Mouse (Mus musculus) brain, adult 2 months (tissue): ENCODE results near the gene Dffb.
"Not testable (repeated sequence)": the region's sequence is repeated elsewhere in the genome, so short reads cannot be mapped to it uniquely, and the experiment has no call there.

ENCODE experiments used
- DNase-seq: peaks from one replicate; pipeline ENCODE4 v3.0.0; 2011; ENCODE audit warnings: low read depth, low spot score

Dffb gene

DNA sequence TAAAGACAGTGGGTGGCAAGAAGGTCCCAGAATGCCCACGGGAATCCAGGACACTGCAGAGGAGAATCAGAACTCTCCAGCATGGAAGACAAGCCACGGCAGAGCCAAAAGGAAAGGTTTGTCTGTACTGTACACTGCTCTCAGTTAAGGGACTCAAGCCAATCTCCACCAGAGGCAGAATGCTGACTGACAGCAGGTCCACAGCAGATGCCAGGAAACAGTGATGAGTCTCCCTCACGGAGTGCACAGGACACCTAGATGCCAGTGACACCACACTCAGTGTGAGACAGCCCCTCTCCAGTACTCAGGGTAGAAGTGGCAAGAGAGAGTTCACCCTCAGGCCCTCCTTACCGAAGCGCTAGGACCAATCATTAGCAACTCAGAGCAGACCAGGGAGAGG is 8.3 kb downstream of the Dffb start:
- DNase-seq = no peak

DNA sequence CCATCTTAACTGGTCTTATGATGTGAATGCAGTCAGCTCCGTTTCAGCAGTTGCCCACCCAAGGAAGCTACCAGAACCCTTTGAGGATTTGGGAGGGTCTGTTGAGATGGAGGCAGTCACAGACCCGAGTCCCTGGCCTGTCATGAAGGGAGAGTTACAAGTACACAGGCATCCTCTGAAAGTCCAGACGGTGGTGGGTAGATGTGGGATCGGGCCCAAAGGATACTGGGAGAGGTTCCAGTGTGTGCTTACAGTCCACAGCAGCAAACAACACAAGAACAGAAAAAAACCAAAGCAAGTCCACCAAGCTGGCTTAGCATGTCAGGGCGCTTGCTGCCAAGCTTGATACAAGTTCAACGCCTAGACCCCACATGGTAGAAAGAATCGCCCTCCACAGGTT is 12.3 kb downstream of the Dffb start:
- DNase-seq = peak; percentile 60

DNA sequence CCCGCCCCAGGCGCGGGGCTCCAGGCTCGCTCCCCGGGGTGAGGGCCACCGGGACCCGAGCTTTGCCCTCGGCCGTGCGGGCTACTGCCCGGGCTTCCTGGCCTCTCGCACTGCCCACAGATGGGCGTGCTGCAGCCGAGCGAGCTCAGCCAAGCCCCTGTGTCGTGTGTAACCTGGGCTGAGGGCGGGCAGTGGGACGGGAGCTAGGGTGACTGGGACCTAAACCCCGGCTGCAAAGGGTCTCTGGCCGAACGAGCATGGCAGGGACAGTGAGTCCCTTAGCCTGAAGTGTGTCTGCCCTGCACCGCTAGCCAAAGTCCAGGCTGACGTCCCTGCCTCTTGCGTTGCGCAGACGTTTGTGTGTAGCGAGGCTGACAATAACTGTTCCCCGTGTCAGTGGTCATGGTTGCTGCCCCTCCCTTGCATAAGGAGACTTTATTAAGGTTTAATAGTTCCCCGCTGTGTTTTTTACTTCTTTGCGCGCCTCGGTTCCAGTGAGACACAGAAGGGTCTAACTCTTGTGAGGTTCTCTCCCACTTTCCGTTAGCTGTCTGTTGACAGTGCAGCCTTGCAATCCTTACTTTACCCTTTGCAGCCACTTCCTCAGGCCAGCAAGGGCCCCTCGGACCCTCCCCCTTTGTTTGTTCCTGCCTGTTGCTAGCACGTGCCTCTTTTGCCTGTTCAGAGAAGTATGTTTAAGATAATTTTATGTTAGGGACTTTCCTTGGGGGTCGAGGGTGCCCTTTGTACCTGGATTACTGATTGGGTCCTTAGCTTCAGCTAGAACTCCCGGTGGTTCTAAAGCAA is 17.3 kb downstream of the Dffb start:
- no peak for DNase-seq

DNA sequence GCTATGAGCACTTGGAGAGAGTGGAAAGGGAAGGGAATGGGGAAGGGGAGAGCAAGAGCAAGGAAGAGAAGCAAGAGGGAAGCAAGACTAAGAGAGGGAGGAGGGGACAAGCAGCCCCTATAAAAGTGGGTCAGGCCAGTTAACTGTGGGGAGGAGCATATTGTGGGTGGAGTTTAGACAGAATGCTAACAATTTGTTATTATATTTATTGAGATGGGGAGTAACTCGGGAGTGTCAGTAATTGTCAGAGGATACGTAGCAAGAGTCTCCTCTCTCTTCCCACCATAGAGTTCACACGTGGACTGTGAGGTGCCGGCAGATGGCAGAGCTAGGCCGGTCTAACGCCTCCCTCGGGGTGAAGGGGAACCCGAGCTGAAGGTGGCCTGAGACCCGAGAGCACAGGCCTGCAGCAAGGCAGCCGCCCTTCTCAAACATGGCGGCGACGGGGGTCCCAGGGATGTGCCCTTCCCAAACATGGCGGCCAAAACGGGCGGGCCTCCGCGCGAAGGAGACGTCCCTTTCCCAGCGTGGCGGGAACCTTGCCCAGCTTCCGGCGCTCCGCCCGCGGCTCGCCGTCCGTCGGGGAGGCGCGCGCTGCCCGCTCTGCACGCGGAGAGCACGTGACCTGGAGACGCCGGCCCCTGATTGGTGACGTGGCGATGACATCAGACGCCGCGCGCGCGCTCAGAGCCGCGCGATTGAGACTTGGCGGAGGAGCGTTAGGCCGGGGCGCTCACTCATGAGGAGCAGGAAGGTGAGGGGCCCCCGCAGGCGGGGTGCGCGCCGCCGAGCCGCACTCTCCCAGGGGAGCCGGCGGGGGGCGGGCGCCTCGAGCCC is 18.1 kb downstream of the Dffb start, which contains the start of gene A430005L14Rik:
Gene A430005L14Rik (plus strand): TSS at position 669 of the 837 bp plus-strand sequence.
- peak; percentile 99 for DNase-seq

DNA sequence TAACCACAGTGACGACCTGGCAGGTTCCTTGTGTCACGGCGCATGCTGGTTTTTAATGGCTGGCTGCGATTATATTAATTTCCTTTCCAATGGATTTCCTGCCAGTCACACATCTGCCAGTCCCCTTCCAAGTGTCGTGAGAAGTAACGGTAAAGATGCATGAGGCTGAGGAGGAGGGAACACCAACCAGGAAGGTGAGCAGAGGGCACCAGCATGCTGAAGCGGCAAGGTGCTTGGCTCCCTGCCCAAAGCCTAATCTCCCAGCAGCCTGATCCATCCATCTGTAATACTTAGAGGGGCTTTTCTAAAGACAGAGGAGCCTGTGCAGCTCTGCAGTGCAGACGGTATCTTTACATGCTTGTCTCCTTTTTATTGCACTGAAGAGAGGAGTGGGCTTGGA is 19.3 kb downstream of the Dffb start:
- DNase-seq = no peak

DNA sequence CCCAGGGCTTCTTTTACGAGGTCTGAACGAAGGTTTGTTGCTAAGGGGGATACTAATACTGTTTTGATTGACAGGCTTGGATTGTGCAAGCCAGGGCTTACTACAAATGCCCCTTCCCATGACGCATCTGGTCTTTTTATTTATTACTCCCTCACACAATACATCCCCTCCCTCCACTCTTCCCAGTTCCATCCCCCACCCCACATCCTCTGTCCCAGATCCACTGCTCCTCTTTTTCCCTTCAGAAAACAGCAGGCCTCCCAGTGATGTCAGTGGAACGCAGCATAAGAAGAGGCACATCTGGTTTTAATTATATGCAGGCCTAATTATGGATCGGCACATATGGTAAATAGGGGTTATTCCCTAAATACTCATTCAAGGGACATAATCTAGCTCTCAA is 23.2 kb downstream of the Dffb start:
- no peak for DNase-seq

DNA sequence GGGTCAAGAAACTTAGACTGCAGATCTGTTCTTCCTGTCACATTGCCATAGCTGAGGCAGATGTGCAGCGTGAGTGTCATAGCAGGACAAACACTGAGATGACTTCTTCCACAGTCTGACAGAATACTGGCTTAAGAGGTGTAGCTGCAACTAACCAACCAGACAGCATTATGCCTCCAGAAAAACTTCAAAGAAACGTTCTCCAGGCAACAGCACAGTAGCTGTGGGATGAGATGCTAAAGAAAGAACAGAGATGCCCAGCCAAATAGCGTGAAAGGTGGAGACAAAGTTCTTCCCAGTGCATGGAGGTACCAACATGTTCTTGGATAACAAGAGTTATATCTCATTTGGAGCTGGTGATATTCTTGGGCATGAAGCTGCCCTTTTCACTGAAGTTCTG is 23.8 kb downstream of the Dffb start:
- DNase-seq = peak; percentile 47

DNA sequence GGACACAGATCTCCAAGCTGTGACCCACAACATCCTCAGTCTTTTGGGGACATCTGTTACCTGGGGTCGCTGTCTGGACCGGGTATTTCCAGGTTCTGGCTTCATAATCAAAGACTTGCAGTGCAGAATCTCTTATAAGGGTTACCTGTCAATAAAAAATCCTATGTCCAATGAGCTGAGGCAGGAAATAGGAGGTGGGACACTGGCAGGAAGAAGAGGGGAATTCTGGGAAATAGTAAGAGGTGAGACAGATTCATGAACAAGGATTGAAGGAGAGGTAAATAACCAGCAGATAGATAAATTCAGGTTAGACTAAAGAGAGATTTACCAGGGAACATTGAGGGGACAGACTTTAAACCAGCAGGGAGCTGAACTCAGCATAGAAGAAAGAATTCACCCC is 24.6 kb downstream of the Dffb start:
- DNase-seq = no peak

DNA sequence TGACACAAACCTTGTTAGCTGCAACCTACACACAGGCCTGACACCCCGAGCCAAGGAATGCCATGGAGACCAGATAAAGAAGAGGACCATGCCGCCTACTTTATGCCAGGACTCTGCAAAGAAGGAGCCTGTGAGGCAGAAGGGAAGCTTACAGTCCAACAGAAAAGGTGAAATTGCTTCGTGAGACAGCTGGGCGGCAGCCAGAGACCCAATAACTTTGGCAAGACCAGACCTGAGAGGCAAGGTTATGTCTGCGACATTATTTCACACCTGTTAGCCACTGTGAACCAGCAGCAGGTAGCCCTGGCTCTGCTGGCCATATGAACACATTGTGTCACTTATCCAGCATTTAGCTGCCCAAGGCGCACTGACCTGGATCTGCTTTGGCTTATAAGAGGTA is 29.2 kb downstream of the Dffb start:
- DNase-seq = no peak

DNA sequence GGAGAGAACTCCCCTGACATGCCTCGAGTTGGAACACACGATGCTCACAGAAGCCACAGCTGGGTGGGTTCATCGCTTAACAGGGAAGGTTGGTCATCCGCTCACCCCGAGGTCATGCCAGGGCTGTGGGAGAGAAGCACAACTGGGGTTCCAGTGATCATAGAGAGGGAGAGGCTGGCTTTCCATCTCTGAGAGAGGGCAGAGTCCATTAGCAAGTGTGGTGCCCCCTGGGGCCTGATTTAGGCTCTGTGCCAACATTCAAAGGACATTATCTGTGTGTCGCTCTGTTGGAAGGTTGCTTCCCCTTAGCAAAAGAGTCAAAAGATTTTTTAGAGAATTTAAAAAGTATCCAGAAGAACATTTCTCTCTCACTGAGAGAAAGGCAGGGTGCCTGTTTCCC is 30.7 kb downstream of the Dffb start:
- DNase-seq = no peak

DNA sequence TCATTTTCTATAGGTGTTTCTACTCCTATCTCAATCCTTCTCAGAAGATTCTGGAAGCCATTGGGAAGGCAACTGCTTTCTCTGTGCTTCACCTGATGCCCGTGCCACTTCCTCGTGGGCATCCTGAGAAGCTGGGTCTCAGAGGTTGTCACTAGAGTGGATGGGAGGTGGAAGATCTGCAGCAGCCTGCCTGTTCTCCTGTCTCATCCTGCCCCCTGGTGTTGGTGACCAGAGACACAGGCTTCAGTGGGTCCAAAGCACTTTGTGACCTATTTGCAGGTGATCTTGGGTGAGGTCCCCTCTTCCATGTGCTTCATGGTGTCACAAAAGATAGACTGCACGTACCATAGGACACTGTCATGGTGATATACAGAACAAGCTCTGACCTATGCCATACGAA is 31.7 kb downstream of the Dffb start:
- peak; percentile 65 for DNase-seq

DNA sequence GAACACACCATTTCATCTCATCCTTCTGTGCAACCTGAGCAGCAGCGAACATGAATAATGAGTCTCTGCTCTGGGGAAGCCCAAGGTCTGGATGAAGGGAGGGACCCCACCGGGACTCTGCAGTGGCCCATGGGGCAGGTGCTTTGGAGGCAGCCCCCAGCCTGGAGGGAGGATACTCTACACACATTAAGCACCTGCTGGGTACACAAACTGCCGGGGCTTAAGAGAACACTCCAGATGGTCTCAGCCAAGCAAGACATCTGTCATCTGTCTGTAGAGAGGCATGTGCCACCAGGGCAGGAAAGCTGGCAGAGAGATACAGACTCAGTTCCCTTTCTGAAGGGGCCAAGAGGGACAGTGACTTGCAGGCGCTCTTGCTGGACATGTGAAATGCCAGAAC is 45.0 kb downstream of the Dffb start:
- DNase-seq = peak; percentile 59

DNA sequence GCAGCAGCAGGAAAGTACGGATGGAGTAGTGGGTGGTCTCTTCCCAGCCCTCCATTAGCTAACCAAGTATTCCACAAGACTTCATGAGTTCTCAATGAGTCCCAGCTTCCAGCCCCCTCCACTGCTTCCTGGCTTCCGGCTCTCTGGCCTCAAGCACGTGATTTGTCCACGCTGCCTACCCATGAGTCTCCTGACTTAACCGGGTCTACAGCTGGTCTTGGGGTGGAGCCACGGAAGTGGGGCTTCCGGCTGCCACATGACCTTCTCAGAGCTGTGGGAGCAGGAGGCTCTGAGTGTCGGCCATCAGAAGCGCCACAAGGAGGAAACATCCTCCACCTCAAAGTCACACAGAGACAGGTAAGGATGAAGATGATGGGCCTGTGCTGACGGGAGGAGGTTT is 45.5 kb downstream of the Dffb start:
- no peak for DNase-seq

DNA sequence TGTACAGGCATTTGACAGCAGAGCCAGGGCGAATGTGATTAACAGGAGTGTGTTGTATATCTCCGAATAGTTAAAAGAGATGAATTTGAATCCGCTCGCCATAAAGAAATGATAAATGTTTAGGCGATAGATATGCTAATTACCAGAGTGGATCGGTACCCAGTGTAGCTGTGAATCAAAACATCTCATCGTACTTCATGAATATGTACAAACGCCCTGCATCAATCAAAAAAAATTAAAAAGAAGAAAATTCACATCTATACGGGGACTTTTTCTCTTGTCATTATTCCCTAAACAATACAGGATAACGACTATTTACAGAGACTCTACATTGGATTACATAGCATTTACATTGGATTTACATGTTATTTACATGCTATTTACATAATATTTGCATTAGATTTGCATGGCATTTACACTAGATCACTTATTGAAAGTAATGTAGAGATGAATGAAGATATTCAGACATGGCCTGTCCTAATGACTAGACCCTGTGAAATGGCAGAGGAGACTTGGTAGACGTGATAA is 46.1 kb downstream of the Dffb start:
- no peak for DNase-seq

DNA sequence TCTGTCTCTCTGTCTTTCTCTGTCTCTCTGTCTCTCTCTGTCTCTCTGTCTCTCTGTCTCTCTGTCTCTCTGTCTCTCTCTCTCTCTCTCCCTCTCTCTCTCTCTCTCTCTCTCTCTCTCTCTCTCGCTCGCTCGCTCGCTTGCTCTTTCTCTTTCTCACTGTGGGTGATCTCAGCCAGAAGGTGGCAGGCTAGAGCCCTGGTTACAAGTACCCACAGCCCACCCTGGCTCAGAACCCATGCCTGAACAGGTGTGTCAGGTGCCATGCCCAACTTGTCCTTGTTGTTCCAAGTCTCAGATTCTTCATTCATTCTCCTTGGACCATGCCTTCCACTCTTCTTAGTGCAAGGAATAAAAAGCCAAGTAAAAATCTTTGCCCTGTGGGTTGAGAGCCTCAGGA is 52.8 kb downstream of the Dffb start:
- DNase-seq = not testable (repeated sequence)

DNA sequence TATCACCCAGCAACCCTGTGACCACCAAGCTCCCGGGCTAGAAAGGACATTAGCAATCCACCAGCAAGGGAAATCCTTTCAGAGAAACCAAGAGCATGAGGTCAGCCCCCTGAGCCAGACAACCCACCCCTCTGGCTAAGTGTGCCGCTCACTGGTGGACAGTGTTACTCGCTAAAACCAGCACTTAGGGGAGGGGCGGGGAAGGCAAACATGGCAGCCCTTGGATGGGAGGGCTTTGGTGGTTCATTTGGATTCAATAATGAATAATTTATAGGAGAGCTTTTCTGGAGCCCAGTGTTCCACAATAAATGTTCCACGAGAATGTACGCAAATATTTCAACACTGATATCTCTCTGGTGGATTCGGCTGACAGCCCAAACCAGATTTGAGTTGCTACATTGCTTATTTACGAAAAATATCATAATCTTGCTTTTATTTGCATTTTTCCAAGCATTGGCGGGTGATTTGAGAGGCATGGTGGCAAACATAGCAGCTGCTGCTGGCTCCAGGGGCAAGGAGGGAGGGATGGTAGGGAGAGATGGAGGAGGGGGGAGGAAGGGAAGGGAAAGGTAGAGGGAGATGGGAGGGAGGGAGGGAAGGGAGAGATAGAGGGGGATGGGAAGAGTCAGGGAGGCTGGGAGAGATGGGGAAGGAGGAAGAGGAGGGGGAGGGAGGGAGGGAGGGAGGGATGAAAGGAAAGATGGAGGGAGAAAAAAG is 54.3 kb downstream of the Dffb start:
- DNase-seq = no peak

DNA sequence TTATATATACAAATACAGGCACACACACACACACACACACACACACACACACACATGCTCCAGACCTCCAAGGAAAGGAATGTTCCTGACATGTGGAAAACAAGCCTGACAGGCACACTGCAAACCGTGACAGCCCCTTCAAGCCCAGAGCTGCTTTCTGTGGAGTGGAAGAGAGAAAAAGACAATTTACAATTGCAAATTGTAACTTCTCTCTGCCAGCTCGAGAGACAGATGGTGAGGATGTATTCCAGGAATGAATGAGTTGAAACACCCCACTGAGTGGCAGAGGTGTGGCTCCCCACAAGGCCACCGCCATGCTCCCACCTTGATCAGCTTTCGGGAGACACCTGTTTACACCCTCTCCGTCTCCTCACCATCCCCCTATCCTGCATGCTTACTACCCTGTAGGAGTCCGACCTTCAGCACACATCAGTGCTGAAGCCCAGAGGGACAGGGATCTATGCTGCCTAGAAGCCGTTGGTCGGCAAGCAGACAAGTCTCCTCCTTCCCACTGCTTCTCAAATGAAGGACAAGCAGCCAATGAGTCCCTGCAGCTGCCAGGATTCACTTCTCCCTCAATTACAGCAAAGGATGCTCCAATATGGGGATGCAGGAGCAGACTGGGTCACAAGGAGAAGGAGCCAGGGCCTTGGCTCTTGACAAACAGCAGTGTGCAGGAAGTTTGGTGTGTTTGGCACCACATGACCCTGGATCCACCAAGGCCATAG is 57.0 kb downstream of the Dffb start:
- DNase-seq = peak; percentile 76
